Mouse (Mus musculus) forebrain, embryonic 16.5 days (tissue): ENCODE measurements around the gene Ebf4. TPM values are rescaled to one million over a fixed set of nuclear protein-coding genes. Genes with fewer than 3 reads are reported as not detected.

ENCODE experiments used
- ATAC-seq: fragments of 200-750 bp; cut with Nextera tagmentation; 2 replicates; pipeline ENCODE4 v1.8.0; 2017; ENCODE audit warnings: mild to moderate bottlenecking, moderate library complexity
- H3K27ac ChIP-seq: fragments of 300-500 bp; sonication (generic); 2 replicates; pipeline ENCODE4 v1.5.1; 2014; ENCODE audit warnings: low read length, control low read depth
- H3K27me3 ChIP-seq: fragments of 300-500 bp; sonication (generic); replicated peaks from 2 replicates; pipeline ENCODE4 v1.6.1; 2014; ENCODE audit warnings: low read length; ENCODE audit not compliant: control insufficient read depth, insufficient read depth
- H3K36me3 ChIP-seq: fragments of 300-500 bp; sonication (generic); 2 replicates; pipeline ENCODE4 v1.6.1; 2014; ENCODE audit not compliant: control insufficient read depth, insufficient read depth
- H3K4me1 ChIP-seq: fragments of 300-500 bp; sonication (generic); replicated peaks from 2 replicates; pipeline ENCODE4 v1.6.1; 2014; ENCODE audit warnings: low read length; ENCODE audit not compliant: control insufficient read depth, insufficient read depth
- H3K4me2 ChIP-seq: fragments of 300-500 bp; sonication (generic); 2 replicates; pipeline ENCODE4 v1.6.1; 2014; ENCODE audit warnings: mild to moderate bottlenecking, low read length, control low read depth
- H3K4me3 ChIP-seq: fragments of 300-500 bp; sonication (generic); replicated peaks from 2 replicates; pipeline ENCODE4 v1.5.1; 2014; ENCODE audit warnings: mild to moderate bottlenecking, low read length, control low read depth
- H3K9ac ChIP-seq: fragments of 300-500 bp; sonication (generic); replicated peaks from 2 replicates; pipeline ENCODE4 v1.6.1; 2014; ENCODE audit warnings: low read depth, low read length, control low read depth
- H3K9me3 ChIP-seq: fragments of 300-500 bp; sonication (generic); 2 replicates; pipeline ENCODE4 v1.6.1; 2016; ENCODE audit warnings: low read length; ENCODE audit not compliant: control insufficient read depth
- WGBS: fragments of 180-500 bp; shearing (Covaris S2); extraction: QIAGEN DNeasy Blood & Tissue Kit; methylation state at CpG from one replicate; pipeline ENCODE4 v1.1.7; 2014; 5-methylcytosine and 5-hydroxymethylcytosine counted together
- polyA plus RNA-seq: library from polyadenylated mRNA; unstranded; fragments of >200 nt; fragmentation: Nextera tagmentation; extraction: Ambion mirVana; gene quantifications from 2 replicates; pipeline ENCODE4 v1.2.1, GENCODE M21; 2015

Ebf4 gene
- polyA plus RNA-seq, 1 experiment from 2014 or later: 3.7 TPM

- Histone ChIP-seq H3K4me2 (no peak overlapping the region), H3K36me3 (no peaks in the 10 kb centered on the region), H3K9me3 (no peaks in the 10 kb centered on the region), H3K27ac (no peak overlapping the region), H3K4me1 (no peaks in the 10 kb centered on the region), H3K9ac (no peak overlapping the region), H3K4me3 (no peak overlapping the region), H3K27me3 (no peaks in the 10 kb centered on the region)
- no peak for ATAC-seq
- WGBS: 87% methylated on average over 6 of the region's 6 CpGs
These were observed 40.1 kb downstream of the Ebf4 start for GRCm38 (mm10) chr2:130335112-130335511.

- no peak for ATAC-seq
- no peaks in the 10 kb centered on the region for H3K27me3 ChIP-seq
- WGBS: 90% methylated on average over 8 of the region's 8 CpGs
These were observed 45.7 kb downstream of the Ebf4 start for GRCm38 (mm10) chr2:130340464-130341219.

GRCm38 (mm10) chr2:130341220-130341580 is 46.2 kb downstream of the Ebf4 start:
- H3K9ac ChIP-seq: no peak overlapping the region
- no peaks in the 10 kb centered on the region for H3K27me3 ChIP-seq

More at GRCm38 (mm10) chr2:130340464-130341219, 45.7 kb downstream of the Ebf4 start:
- no peaks in the 10 kb centered on the region for H3K9me3 ChIP-seq
- H3K27ac ChIP-seq: no peak overlapping the region
- no peaks in the 10 kb centered on the region for H3K36me3 ChIP-seq
- no peaks in the 10 kb centered on the region; the same call in 1 of the 2 replicates for H3K4me1 ChIP-seq
- no peak overlapping the region for H3K4me3 ChIP-seq
- H3K9ac ChIP-seq: no peak overlapping the region
- no peak overlapping the region for H3K4me2 ChIP-seq

GRCm38 (mm10) chr2:130350376-130350775 is 55.4 kb downstream of the Ebf4 start:
- H3K9ac ChIP-seq: no peak overlapping the region
- H3K27me3 ChIP-seq: no peaks in the 10 kb centered on the region
- H3K4me1 ChIP-seq: peaks cover 26% of the 10 kb centered on the region
- no peak overlapping the region for H3K27ac ChIP-seq
- WGBS: 88% methylated on average over 3 of the region's 3 CpGs
- no peak overlapping the region for H3K4me3 ChIP-seq
- H3K36me3 ChIP-seq: no peaks in the 10 kb centered on the region
- no peaks in the 10 kb centered on the region for H3K9me3 ChIP-seq
- no peak overlapping the region for H3K4me2 ChIP-seq
- no peak for ATAC-seq

More at GRCm38 (mm10) chr2:130341220-130341580, 46.2 kb downstream of the Ebf4 start:
- no peak overlapping the region for H3K4me2 ChIP-seq
- no peak overlapping the region for H3K27ac ChIP-seq
- ATAC-seq: no peak
- H3K4me3 ChIP-seq: no peak overlapping the region
- H3K36me3 ChIP-seq: no peaks in the 10 kb centered on the region
- no peaks in the 10 kb centered on the region for H3K9me3 ChIP-seq
- H3K4me1 ChIP-seq: no peaks in the 10 kb centered on the region; the same call in 1 of the 2 replicates
- 89% methylated on average over 7 of the region's 7 CpGs for WGBS

- ATAC-seq: peak; percentile 99
- 6% methylated on average over 5 of the region's 5 CpGs for WGBS
- H3K36me3 ChIP-seq: no peaks in the 10 kb centered on the region
These were observed 56.9 kb downstream of the Ebf4 start for GRCm38 (mm10) chr2:130351758-130352339.

GRCm38 (mm10) chr2:130353411-130353810 is 58.4 kb downstream of the Ebf4 start:
- Histone ChIP-seq H3K9me3 (no peaks in the 10 kb centered on the region), H3K4me3 (no peak overlapping the region), H3K9ac (no peak overlapping the region), H3K4me2 (no peak overlapping the region), H3K4me1 (peaks cover 26% of the 10 kb centered on the region), H3K27me3 (no peaks in the 10 kb centered on the region), H3K36me3 (no peaks in the 10 kb centered on the region), H3K27ac (no peak overlapping the region; the same call in 1 of the 2 replicates)
- no peak for ATAC-seq
- 77% methylated on average over 8 of the region's 8 CpGs for WGBS

More at GRCm38 (mm10) chr2:130351758-130352339, 56.9 kb downstream of the Ebf4 start:
- no peak overlapping the region for H3K9ac ChIP-seq
- no peaks in the 10 kb centered on the region for H3K27me3 ChIP-seq
- peaks cover 26% of the 10 kb centered on the region for H3K4me1 ChIP-seq
- peak overlapping the region; percentile 57 for H3K27ac ChIP-seq
- H3K4me2 ChIP-seq: no peak overlapping the region
- H3K4me3 ChIP-seq: no peak overlapping the region
- no peaks in the 10 kb centered on the region for H3K9me3 ChIP-seq

- H3K4me2 ChIP-seq: no peak overlapping the region
These were observed 58.9 kb downstream of the Ebf4 start for GRCm38 (mm10) chr2:130353889-130354288.

GRCm38 (mm10) chr2:130357551-130357950 is 62.6 kb downstream of the Ebf4 start:
- ATAC-seq: no peak
- no peak overlapping the region for H3K4me3 ChIP-seq
- no peak overlapping the region for H3K4me2 ChIP-seq
- no peaks in the 10 kb centered on the region for H3K9me3 ChIP-seq
- no peaks in the 10 kb centered on the region for H3K36me3 ChIP-seq
- no peak overlapping the region for H3K9ac ChIP-seq
- H3K4me1 ChIP-seq: peaks cover 23% of the 10 kb centered on the region
- peaks cover 18% of the 10 kb centered on the region for H3K27me3 ChIP-seq
- WGBS: 88% methylated on average over 5 of the region's 5 CpGs
- H3K27ac ChIP-seq: no peak overlapping the region

More at GRCm38 (mm10) chr2:130353889-130354288, 58.9 kb downstream of the Ebf4 start:
- no peaks in the 10 kb centered on the region for H3K27me3 ChIP-seq
- H3K9me3 ChIP-seq: no peaks in the 10 kb centered on the region
- H3K4me3 ChIP-seq: no peak overlapping the region
- H3K4me1 ChIP-seq: peaks cover 29% of the 10 kb centered on the region
- H3K27ac ChIP-seq: no peak overlapping the region
- H3K9ac ChIP-seq: no peak overlapping the region
- ATAC-seq: no peak
- WGBS: 65% methylated on average over 3 of the region's 3 CpGs
- no peaks in the 10 kb centered on the region for H3K36me3 ChIP-seq

GRCm38 (mm10) chr2:130358852-130359251 is 63.9 kb downstream of the Ebf4 start:
- H3K36me3 ChIP-seq: no peaks in the 10 kb centered on the region
- 8% methylated on average over 5 of the region's 5 CpGs for WGBS
- no peak overlapping the region for H3K9ac ChIP-seq
- peaks cover 18% of the 10 kb centered on the region for H3K27me3 ChIP-seq
- no peaks in the 10 kb centered on the region for H3K9me3 ChIP-seq
- H3K4me2 ChIP-seq: no peak overlapping the region
- ATAC-seq: peak; percentile 73
- no peak overlapping the region for H3K4me3 ChIP-seq
- H3K4me1 ChIP-seq: peaks cover 17% of the 10 kb centered on the region
- H3K27ac ChIP-seq: no peak overlapping the region
